Mouse (Mus musculus): Measurements from ENCODE around the gene Med27. TPM values are rescaled to one million over a fixed set of nuclear protein-coding genes. Genes with fewer than 3 reads are reported as not detected.

The Med27 gene
- total and polyA plus RNA-seq, 3 experiments: 32.1 to 36.2 (median 33.6) TPM

DNA sequence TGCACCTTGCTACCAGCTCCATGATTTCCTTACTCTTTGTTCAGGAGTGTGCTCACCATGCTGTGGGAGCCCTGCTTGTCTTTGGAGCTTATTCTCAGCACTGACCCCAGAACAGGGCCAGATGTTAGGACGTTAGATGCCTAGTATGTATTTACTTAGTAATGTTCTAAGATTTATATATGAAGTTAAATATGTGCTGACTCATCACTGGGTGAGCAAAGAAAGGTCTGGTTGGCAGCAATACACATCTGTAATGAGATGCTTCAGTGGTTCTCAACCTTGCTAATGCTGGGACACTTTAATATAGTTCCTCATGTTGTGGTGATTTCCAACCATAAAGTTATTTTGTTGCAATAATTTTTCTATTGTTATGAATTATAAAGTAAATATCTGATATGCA is 45.4 kb downstream of the Med27 start:
- in situ Hi-C loops (cut with MboI; ENCODE audit: low pct_ligation_motif_present, low pct_unique_long_range_greater_than_20kb, low sequenced_read_pairs): no loop called here
- H3K9me3 ChIP-seq (replicated peaks; ENCODE audit: low read length): no peaks in the 10 kb centered on the region

DNA sequence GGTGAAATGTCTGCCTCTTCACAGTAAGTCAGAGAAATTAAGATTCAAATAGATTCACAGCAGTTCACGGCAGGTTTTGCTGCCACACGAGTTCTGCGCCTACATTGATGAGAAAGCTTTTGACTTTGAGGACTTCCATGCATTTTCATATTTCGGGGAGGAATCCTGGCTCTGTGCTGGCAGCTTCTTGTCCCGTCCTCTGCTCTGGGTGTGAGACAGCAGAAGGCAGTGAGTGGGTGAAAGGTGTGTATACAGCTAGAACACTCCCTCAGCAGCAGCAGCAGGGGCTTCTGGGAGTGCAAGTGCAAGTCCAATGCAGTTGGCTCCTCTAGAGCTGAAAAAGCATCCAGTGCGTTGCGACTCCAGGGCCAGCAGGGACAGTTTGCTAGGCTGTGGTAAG is 53.6 kb downstream of the Med27 start:
- Histone ChIP-seq H3K9me3 (replicated peaks; ENCODE audit: low read length) (no peaks in the 10 kb centered on the region), H3K79me2 (replicated peaks; ENCODE audit: control insufficient read depth, extremely low read depth, insufficient read depth, poor library complexity, severe bottlenecking) (no peaks in the 10 kb centered on the region; the same call in 1 of the 2 replicates), H3K27me3 (replicated peaks) (no peaks in the 10 kb centered on the region), H3K9ac (ENCODE audit: insufficient read depth, low read depth) (no peak overlapping the region), H3K4me3 (replicated peaks in 1 of 3; ENCODE audit: low read depth in 2 of 3, low read length in 2 of 3, poor library complexity in 1 of 3) (no peak overlapping the region), H3K4me1 (ENCODE audit: control insufficient read depth in 1 of 2, insufficient read depth in 2 of 2) (peaks cover 3 to 22% of the 10 kb centered on the region in 2 experiments; a peak in 3 of 4 replicates), H3K4me2 (ENCODE audit: insufficient read depth, low read depth, poor library complexity, severe bottlenecking) (no peak overlapping the region), H3K27ac (ENCODE audit: insufficient read depth, low read depth) (no peak overlapping the region), H3K36me3 (replicated peaks in 1 of 2; ENCODE audit: control insufficient read depth in 1 of 2, insufficient read depth in 1 of 2, low read length in 1 of 2) (peaks cover 0 to 11% of the 10 kb centered on the region in 2 experiments)
- no peak for DNase-seq (ENCODE audit: extremely low read depth)
- no peak for TF ChIP-seq HCFC1 (IDR thresholded peaks at IDR 0.05; ENCODE audit: low read depth, low read length)
- TF ChIP-seq MAX (IDR thresholded peaks at IDR 0.05; ENCODE audit: low read length): no peak
- TF ChIP-seq MYC (IDR thresholded peaks at IDR 0.05; ENCODE audit: low read depth, low read length): no peak
- no peak for TF ChIP-seq ZC3H11A (IDR thresholded peaks at IDR 0.05; ENCODE audit: low read depth, low read length)
- no peak for TF ChIP-seq MXI1 (IDR thresholded peaks at IDR 0.05; ENCODE audit: low read depth, low read length)
- no peak for TF ChIP-seq CHD2 (IDR thresholded peaks at IDR 0.05; ENCODE audit: low read length)
- TF ChIP-seq MAZ (IDR thresholded peaks at IDR 0.05; ENCODE audit: low read depth, low read length): no peak
- no peak for TF ChIP-seq POLR2A (IDR thresholded peaks at IDR 0.05; ENCODE audit: low read depth, low read length)
- TF ChIP-seq UBTF (IDR thresholded peaks at IDR 0.05; ENCODE audit: low read depth, low read length): no peak
- no peak for TF ChIP-seq USF1 (IDR thresholded peaks at IDR 0.05; ENCODE audit: low read depth, low read length)
- TF ChIP-seq ETS1 (conservative IDR thresholded peaks at IDR 0.05; ENCODE audit: low read depth, low read length): no peak
- TF ChIP-seq ZMIZ1 (IDR thresholded peaks at IDR 0.05; ENCODE audit: low read depth, low read length): no peak
- no peak for TF ChIP-seq PAX5 (IDR thresholded peaks at IDR 0.05; ENCODE audit: low read length)
- TF ChIP-seq SIN3A (IDR thresholded peaks at IDR 0.05; ENCODE audit: low read length): no peak
- dilution Hi-C loops (cut with MboI; ENCODE audit: extremely low pct_ligation_motif_present, extremely low pct_unique_long_range_greater_than_20kb, low sequenced_read_pairs): no loop called here
- in situ Hi-C loops (cut with MboI; ENCODE audit: low pct_ligation_motif_present, low pct_unique_long_range_greater_than_20kb, low sequenced_read_pairs): no loop called here

More for the DNA sequence above, 45.4 kb downstream of the Med27 start:
- H3K27ac ChIP-seq (ENCODE audit: insufficient read depth, low read depth): no peak overlapping the region
- no peak overlapping the region for H3K4me3 ChIP-seq (replicated peaks in 1 of 3; ENCODE audit: low read depth in 2 of 3, low read length in 2 of 3, poor library complexity in 1 of 3)
- no peaks in the 10 kb centered on the region for H3K27me3 ChIP-seq (replicated peaks)
- no peak for DNase-seq (ENCODE audit: extremely low read depth)
- H3K4me1 ChIP-seq (ENCODE audit: control insufficient read depth in 1 of 2, insufficient read depth in 2 of 2): peaks cover 2 to 42% of the 10 kb centered on the region in 2 experiments; a peak in 3 of 4 replicates
- no peak overlapping the region for H3K4me2 ChIP-seq (ENCODE audit: insufficient read depth, low read depth, poor library complexity, severe bottlenecking)
- peaks cover 0 to 17% of the 10 kb centered on the region in 2 experiments for H3K36me3 ChIP-seq (replicated peaks in 1 of 2; ENCODE audit: control insufficient read depth in 1 of 2, insufficient read depth in 1 of 2, low read length in 1 of 2)
- TF ChIP-seq UBTF (IDR thresholded peaks at IDR 0.05; ENCODE audit: low read depth, low read length) (no peak), MAFK (IDR thresholded peaks at IDR 0.05; ENCODE audit: insufficient replicate concordance, low read length) (peak; percentile 79)
- no peak overlapping the region for H3K9ac ChIP-seq (ENCODE audit: insufficient read depth, low read depth)
- dilution Hi-C loops (cut with MboI; ENCODE audit: extremely low pct_ligation_motif_present, extremely low pct_unique_long_range_greater_than_20kb, low sequenced_read_pairs): no loop called here
- no peaks in the 10 kb centered on the region; the same call in 1 of the 2 replicates for H3K79me2 ChIP-seq (replicated peaks; ENCODE audit: control insufficient read depth, extremely low read depth, insufficient read depth, poor library complexity, severe bottlenecking)

All from CH12.LX (cell line).